Mouse (Mus musculus) midbrain, postnatal 0 days (tissue): ENCODE measurements around the gene Sulf2. TPM values are rescaled to one million over a fixed set of nuclear protein-coding genes. Genes with fewer than 3 reads are reported as not detected.
A peak's percentile ranks its signal among the peaks of the same experiment; 100 is the strongest.

ENCODE experiments used
- ATAC-seq: fragments of 200-750 bp; cut with Nextera tagmentation; 2 replicates; pipeline ENCODE4 v1.8.0; 2017; ENCODE audit warnings: moderate number of reproducible peaks, mild to moderate bottlenecking, moderate TSS enrichment, moderate library complexity; ENCODE audit not compliant: low FRiP score
- DNase-seq: peaks from one replicate; pipeline ENCODE4 v3.0.0-alpha.2; 2015; ENCODE audit warnings: low spot score
- H3K27ac ChIP-seq: fragments of 300-500 bp; sonication (generic); 2 replicates; pipeline ENCODE4 v1.5.1; 2014; ENCODE audit warnings: low read depth, mild to moderate bottlenecking, low read length, mixed read lengths
- H3K27me3 ChIP-seq: fragments of 300-500 bp; sonication (generic); 2 replicates; pipeline ENCODE4 v1.6.1; 2014; ENCODE audit warnings: low read length, control low read depth, mixed read lengths; ENCODE audit not compliant: insufficient read depth
- H3K36me3 ChIP-seq: fragments of 300-500 bp; sonication (generic); 2 replicates; pipeline ENCODE4 v1.6.1; 2014; ENCODE audit warnings: low read length, control low read depth, mixed read lengths; ENCODE audit not compliant: insufficient read depth
- H3K4me1 ChIP-seq: fragments of 300-500 bp; sonication (generic); 2 replicates; pipeline ENCODE4 v1.6.1; 2014; ENCODE audit warnings: mild to moderate bottlenecking, control low read depth, antibody characterized with exemption, low read length, mixed read lengths; ENCODE audit not compliant: insufficient read depth
- H3K4me2 ChIP-seq: fragments of 300-500 bp; sonication (generic); 2 replicates; pipeline ENCODE4 v1.6.1; 2014; ENCODE audit warnings: low read depth, mild to moderate bottlenecking, low read length, mixed read lengths; ENCODE audit not compliant: poor library complexity, severe bottlenecking
- H3K4me3 ChIP-seq: fragments of 300-500 bp; sonication (generic); 2 replicates; pipeline ENCODE4 v1.5.1; 2014; ENCODE audit warnings: low read depth, mild to moderate bottlenecking, low read length, moderate library complexity
- H3K9ac ChIP-seq: fragments of 300-500 bp; sonication (generic); replicated peaks from 2 replicates; pipeline ENCODE4 v1.6.1; 2014; ENCODE audit warnings: mild to moderate bottlenecking, low read length, moderate library complexity, mixed read lengths; ENCODE audit not compliant: poor library complexity, severe bottlenecking
- H3K9me3 ChIP-seq: fragments of 300-500 bp; sonication (generic); 2 replicates; pipeline ENCODE4 v1.6.1; 2016; ENCODE audit warnings: low read length, control low read depth
- CTCF ChIP-seq: IDR thresholded peaks from 2 replicates; pipeline ENCODE4 v1.5.1; 2016; ENCODE audit warnings: antibody characterized with exemption, mild to moderate bottlenecking
- WGBS: fragments of 180-500 bp; shearing (Covaris S2); extraction: QIAGEN DNeasy Blood & Tissue Kit; methylation state at CpG from one replicate; pipeline ENCODE4 v1.1.7; 2014; 5-methylcytosine and 5-hydroxymethylcytosine counted together
- polyA plus RNA-seq: library from polyadenylated mRNA; unstranded; fragments of >200 nt; fragmentation: Nextera tagmentation; extraction: Ambion mirVana; gene quantifications from 2 replicates; pipeline ENCODE4 v1.2.1, GENCODE M21; 2015
- total RNA-seq: library from RNA; depleted of rRNA; stranded (reverse); fragments of >200 nt; gene quantifications from 2 replicates; pipeline ENCODE4 v1.2.3, GENCODE M21; 2014

Sulf2 gene
- total and polyA plus RNA-seq, 2 experiments from 2014 or later = 99.6 to 127 TPM

GRCm38 (mm10) chr2:166115571-166116277 is 39.7 kb downstream of the Sulf2 start:
- DNase-seq = no peak
- H3K27ac ChIP-seq = no peak overlapping the region
- 91% methylated on average over 15 of the region's 15 CpGs for WGBS
- peaks cover 10% of the 10 kb centered on the region; the same call in 1 of the 2 replicates for H3K36me3 ChIP-seq
- no peaks in the 10 kb centered on the region for H3K9me3 ChIP-seq
- no peak overlapping the region for H3K4me2 ChIP-seq
- no peak overlapping the region for H3K9ac ChIP-seq
- H3K4me3 ChIP-seq = no peak overlapping the region
- no peaks in the 10 kb centered on the region for H3K27me3 ChIP-seq
- TF ChIP-seq CTCF = no peak
- no peaks in the 10 kb centered on the region for H3K4me1 ChIP-seq
- ATAC-seq = no peak

- no peaks in the 10 kb centered on the region for H3K27me3 ChIP-seq
- DNase-seq (no peak), ATAC-seq (no peak)
- H3K27ac ChIP-seq = no peak overlapping the region
- H3K36me3 ChIP-seq = peaks cover 10% of the 10 kb centered on the region; the same call in 1 of the 2 replicates
- no peaks in the 10 kb centered on the region for H3K4me1 ChIP-seq
- no peak for TF ChIP-seq CTCF
- H3K4me2 ChIP-seq = no peak overlapping the region
- H3K9ac ChIP-seq = no peak overlapping the region
- no peaks in the 10 kb centered on the region for H3K9me3 ChIP-seq
- H3K4me3 ChIP-seq = no peak overlapping the region
- 94% methylated on average over 11 of the region's 11 CpGs for WGBS
Measured at GRCm38 (mm10) chr2:166112986-166113385, 42.5 kb downstream of the Sulf2 start.

GRCm38 (mm10) chr2:166111831-166112250 is 43.6 kb downstream of the Sulf2 start:
- H3K27ac ChIP-seq = no peak overlapping the region
- 38% methylated on average over 10 of the region's 10 CpGs for WGBS
- no peak overlapping the region for H3K4me2 ChIP-seq
- DNase-seq (no peak), ATAC-seq (no peak)
- H3K36me3 ChIP-seq = peaks cover 9% of the 10 kb centered on the region; the same call in 1 of the 2 replicates
- no peaks in the 10 kb centered on the region for H3K27me3 ChIP-seq
- no peaks in the 10 kb centered on the region for H3K9me3 ChIP-seq
- TF ChIP-seq CTCF = no peak
- H3K4me1 ChIP-seq = no peaks in the 10 kb centered on the region
- no peak overlapping the region for H3K4me3 ChIP-seq
- H3K9ac ChIP-seq = no peak overlapping the region

- Histone ChIP-seq H3K36me3 (peaks cover 6% of the 10 kb centered on the region; the same call in 1 of the 2 replicates), H3K27me3 (no peaks in the 10 kb centered on the region), H3K9ac (no peak overlapping the region), H3K4me1 (no peaks in the 10 kb centered on the region), H3K4me3 (no peak overlapping the region), H3K4me2 (no peak overlapping the region), H3K27ac (no peak overlapping the region), H3K9me3 (no peaks in the 10 kb centered on the region)
- no peak for TF ChIP-seq CTCF
- ATAC-seq (no peak), DNase-seq (no peak)
- WGBS = 85% methylated on average over 2 of the region's 2 CpGs
Measured at GRCm38 (mm10) chr2:166111238-166111637, 44.2 kb downstream of the Sulf2 start.

- TF ChIP-seq CTCF = no peak
- no peaks in the 10 kb centered on the region for H3K27me3 ChIP-seq
- peaks cover 3% of the 10 kb centered on the region; the same call in 1 of the 2 replicates for H3K36me3 ChIP-seq
- no peak for ATAC-seq
- H3K4me3 ChIP-seq = no peak overlapping the region
- DNase-seq = no peak
- WGBS = 73% methylated on average over 8 of the region's 8 CpGs
- no peak overlapping the region for H3K4me2 ChIP-seq
- no peaks in the 10 kb centered on the region for H3K9me3 ChIP-seq
- H3K4me1 ChIP-seq = 0 out of 2 replicates have a peak, but pooled peaks cover 3% of the 10 kb centered on the region
- H3K9ac ChIP-seq = no peak overlapping the region
- no peak overlapping the region for H3K27ac ChIP-seq
Measured at GRCm38 (mm10) chr2:166110764-166111163, 44.7 kb downstream of the Sulf2 start.

- DNase-seq (peak; percentile 90), ATAC-seq (no peak)
- 0 out of 2 replicates have a peak, but pooled peaks cover 3% of the 10 kb centered on the region for H3K4me1 ChIP-seq
- peak; percentile 91 for TF ChIP-seq CTCF
- peak overlapping the region; percentile 32; the same call in 1 of the 2 replicates for H3K27ac ChIP-seq
- no peak overlapping the region for H3K9ac ChIP-seq
- H3K36me3 ChIP-seq = no peaks in the 10 kb centered on the region
- no peak overlapping the region for H3K4me2 ChIP-seq
- H3K9me3 ChIP-seq = no peaks in the 10 kb centered on the region
- no peaks in the 10 kb centered on the region for H3K27me3 ChIP-seq
- 30% methylated on average over 4 of the region's 4 CpGs for WGBS
- H3K4me3 ChIP-seq = no peak overlapping the region
Measured at GRCm38 (mm10) chr2:166108326-166108725, 47.1 kb downstream of the Sulf2 start.
